Mouse (Mus musculus) layer of hippocampus, adult 11-12 months (tissue): ENCODE data around the gene Fut11.

Experiments
- DNase-seq: peaks from one replicate; pipeline ENCODE4 v3.0.0; 2022; ENCODE audit warnings: low spot score

The Fut11 gene

DNA sequence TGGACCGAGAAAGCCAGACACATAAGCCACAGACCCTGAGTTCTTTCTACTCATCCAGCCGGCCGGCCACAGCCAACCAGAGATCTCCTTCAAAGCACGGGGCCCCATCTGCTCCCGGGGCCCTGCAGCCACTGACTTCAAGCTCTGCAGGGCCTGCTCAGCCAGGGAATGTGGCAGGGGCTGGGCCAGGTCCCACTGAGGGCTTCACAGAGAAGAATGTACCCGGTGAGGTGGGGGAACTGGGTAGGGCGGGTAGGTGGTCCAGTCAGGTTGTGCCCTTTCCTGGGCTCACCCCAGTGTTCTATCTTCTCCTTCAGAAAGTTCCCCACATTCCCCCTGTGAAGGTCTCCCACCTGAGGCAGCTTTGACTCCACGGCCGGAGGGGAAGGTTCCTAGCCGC lies 23.7 kb downstream of the Fut11 start:
- DNase-seq, result no peak

DNA sequence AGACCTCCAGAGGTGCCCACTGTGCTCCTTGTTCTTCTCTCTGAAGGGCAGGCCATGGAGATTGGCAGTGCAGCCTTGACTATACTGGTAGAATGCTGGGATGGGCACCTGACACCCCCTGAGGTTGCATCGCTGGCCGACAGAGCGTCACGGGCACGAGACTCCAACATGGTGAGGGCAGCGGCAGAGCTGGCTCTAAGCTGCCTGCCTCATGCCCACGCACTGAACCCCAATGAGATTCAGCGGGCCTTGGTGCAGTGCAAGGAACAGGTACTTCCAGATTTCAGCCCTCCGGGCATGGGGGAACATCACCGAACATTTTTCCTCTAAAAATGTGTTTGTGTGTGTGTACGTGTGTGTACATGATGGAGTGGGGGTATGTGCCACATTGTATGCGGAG lies 25.0 kb downstream of the Fut11 start:
- no peak for DNase-seq

DNA sequence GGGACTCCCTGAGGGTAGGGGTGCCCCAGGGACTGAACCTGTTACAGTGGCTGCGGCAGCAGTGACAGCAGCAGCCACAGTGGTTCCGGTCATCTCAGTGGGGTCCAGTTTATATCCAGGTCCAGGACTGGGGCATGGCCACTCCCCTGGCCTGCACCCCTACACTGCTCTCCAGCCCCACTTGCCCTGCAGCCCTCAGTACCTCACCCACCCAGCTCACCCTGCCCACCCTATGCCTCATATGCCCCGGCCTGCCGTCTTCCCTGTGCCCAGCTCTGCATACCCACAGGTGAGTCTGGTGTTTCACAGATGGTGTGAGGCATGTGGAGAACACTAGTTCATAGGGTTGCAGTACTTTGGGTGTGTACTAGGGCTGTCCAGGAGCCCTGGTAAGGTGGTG lies 26.6 kb downstream of the Fut11 start:
- DNase-seq, result no peak

DNA sequence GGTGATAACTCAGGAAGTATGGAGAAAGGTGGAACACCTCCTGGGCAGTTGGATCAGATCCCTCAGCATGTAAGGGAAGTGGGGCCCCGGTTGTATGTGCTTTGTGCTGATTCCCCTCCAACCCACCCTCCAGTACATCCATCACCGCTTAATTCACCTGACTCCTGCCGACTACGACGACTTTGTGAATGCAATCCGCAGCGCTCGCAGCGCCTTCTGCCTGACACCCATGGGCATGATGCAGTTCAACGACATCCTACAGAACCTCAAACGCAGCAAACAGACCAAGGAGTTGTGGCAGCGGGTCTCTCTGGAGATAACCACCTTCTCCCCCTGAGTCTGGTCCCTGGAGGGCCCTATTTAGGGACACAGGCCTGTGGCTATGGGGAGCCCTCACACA lies 28.2 kb downstream of the Fut11 start:
- DNase-seq, result no peak

DNA sequence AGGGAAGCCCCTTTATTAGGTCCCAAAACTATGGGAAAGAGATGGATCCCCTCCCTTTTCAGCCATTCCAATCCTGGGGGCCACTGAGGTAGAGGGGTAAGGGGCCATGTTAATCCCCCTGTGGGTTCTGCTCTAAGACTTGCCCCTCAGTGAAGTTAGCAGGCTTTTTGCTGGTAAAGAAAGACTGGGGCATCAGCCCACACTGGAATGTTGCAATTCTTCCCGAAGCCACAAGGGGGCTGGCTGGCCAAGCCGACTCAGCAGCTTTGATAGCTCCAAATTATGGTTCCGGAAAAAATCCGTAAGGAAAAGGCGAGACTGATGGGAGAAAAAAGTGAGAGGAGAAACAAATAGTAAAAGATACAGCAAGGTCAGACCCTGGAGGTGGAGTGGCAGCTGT lies 29.3 kb downstream of the Fut11 start:
- peak; percentile 63 for DNase-seq

DNA sequence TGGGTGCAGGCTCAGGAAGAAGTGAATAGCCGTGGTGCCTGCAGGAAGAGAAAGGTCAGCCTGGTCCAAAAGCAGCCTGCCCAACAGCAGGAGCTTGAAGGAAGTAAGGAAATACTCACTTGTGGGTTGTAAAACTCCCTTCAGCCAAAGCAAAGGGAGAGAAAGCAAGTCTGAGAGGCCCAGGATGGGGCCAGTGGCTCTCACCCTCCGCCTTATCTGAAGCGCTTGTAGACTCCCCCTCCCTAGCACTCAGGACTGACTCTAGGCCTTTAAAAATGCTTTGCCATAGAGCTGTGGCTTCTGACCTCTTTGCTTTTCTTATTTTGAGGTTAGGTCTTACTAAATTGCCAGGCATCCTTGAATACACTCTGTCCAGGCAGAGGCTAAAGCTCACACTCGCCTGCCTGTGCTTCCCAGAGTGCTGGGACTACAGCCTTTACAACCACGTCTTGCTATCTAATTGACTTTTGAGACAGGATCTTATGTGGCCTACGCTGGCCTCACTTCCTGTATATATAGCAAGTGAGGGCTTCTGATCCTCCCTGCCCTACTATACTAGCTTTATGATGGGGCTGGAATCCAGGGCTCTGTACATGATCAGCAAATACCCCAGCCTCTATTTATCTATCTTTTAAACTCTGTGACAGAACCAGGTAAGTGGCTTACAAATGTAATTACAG lies 31.0 kb downstream of the Fut11 start:
- no peak for DNase-seq

DNA sequence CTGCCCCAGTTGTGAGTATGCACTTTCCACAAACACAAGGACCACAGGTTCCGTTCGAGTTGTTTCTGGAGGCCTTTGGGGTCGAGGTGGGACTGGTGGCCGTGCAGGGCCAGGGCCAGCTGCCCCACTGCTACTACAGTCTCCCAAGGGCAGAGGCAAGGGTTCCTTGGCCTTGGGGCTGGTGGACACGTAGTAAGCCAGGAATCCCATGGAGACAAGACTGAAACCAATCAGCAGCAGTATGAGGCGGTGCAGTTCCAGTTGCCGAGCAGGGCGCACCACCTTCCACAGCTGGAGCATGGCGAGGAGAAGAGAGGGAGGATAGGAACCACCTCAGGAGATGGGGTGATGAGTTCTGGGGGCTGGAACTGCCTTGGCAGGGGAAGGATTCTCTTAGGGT lies 35.1 kb downstream of the Fut11 start:
- DNase-seq, result no peak

DNA sequence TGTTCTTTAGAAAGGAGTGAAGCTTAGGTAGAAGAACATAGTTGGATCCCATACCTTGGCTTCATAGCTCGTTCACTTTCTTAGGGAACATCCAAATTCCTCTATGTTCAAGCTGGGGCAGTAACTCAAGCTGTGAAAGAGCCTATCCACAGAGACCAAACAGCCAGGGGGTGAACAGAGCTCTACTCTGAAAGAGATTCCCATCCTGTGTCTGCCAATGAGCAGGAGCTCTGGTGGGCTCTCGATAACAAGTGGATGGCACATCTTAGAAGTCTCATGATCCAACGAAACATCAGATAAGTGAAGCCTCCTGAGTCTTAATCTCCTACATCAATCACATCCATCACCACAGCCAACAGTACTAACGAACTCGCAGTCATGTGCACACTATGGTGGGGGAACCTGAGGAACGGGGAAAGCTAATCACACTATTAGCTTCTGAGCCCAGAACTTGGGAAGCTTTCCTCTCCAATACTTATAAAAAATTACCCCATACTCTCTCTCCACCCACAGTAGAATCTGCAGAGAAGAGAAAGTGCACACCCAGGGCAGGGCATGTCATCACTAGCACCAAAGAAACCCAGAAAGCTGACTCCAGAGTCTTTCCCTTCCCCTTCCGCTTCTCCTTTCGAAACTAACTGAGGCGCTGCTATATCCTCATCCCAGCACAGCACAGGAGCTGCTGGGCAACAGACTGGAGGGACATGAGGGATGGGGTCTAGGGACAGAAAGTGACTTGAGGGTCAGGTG lies 36.3 kb downstream of the Fut11 start:
- no peak for DNase-seq

DNA sequence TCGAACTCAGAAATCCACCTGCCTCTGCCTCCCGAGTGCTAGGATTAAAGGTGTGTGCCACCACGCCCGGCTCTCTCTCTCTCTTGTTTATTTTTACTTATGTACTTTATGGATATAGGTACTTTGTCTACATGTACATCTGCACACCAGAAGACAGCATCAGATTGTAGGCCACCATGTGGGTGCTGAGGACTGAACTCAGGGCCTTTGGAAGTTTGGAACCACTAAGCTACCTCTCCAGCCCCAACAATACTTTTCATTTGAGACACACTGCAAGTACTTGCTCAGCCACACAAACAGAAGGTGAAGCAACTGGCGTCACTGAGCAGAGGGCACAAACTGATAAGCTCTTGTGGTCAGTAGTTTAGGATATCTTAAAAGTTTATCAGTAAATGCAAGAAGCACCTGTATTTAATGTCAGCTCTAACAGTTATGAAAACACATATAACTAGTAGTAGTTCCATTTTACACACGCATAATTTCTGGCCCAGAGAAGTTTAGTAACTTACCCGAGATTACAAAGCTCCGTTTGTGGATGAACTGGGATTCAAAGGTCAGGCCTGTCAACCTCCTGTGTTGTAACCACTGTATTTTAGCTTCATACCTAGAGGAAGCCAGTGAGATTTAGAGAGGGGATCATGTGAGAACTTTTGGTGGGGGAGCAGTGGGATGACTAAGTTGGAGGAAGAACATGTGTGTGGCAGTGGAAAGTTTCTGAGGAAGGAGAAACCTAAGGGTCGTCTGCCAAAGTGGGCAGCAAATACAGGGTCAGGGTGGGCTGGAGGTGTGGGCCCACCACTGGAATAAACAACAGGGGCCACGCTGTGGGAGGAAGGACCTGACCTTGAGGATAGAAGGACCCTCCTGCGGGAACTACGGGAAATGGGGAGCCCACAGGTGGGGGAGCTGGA lies 38.5 kb downstream of the Fut11 start:
- DNase-seq, result no peak

DNA sequence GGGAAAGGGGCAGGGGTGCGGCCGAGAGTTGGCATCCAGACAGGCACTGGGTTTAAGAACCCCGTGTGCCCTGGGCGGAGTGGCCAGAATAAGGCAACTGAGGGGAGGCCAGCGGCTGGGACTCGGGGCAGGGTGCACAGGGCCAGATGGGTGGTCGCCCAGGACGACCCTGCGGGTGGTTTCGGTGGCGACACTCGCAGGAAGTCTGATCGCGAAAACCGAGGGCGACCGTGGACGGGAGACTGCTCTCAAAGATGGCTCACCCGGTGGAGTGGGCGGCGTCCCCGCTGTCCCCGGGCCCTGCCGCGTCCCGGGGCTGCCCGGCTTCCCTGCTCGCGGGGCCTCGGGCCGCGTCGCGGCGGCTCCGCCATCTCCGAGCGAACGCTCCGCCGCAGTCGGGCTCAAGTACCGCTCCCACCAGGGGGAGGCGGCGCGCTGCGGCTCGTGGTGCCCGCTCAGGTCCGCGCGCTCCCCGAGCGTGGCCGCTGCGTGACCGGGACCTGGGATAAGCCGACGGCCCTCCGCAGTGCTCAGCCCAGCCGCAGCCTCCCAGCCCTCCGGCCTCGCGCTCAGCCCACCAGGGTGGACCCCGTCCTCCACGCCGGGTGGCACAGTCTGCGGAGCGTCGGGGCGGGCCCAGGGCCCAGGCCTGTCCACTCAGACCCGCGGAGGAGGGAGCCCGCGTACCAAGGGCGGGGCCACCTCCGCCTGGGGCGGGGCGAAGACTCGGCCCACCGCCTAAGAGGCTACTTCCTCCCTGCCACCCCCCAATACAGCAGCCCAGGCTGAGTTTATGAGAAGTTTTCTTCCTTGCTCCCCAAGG lies 39.4 kb downstream of the Fut11 start, which contains the start of gene Ndst2:
TSS of gene Ndst2 (minus strand) at position 611 of the 823 bp plus-strand sequence.
- DNase-seq, result peak; percentile 85

DNA sequence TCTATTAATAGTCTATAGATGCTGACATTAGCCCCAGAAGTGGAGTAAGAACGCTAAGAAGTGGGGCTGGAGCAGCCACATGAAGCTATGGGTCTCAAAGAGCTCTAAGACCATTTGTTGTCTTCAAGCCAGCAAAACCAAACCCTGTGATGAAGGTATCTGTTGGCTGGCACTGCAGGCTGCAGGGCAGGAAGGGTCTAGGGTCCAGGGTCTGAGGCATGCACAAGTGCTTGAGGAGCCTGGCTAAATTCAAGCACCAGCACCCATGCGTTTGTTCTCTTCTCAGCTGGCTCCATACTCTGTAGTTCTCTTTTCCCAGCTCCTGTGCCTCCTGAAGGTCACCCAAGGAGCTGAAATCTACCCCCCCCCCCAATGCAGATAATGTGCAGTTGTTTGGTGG lies 40.3 kb downstream of the Fut11 start:
- DNase-seq, result no peak

DNA sequence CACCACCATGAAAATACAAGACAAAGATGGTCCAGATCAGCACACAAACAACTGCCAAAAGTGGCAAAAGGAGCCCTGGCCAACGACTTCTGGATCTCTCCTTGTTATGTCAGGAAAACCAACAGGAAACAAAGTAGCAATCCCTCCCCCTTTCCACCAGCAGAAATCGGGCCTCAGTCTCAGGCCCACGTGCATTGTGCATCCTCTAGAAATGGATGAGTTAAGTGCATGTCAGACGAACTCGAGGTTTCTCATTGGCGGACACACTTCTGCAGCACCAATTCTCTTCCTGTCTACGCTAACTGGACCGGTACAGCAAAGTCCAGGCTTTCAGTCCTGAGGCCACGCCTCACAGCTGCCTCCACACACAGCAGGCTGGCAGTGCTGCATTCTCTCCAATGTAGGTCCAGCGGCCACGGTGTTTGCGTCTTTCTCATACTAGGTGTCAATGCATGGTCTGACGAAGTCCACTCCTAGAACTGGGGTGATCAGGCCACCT lies 41.2 kb downstream of the Fut11 start:
- no peak for DNase-seq

DNA sequence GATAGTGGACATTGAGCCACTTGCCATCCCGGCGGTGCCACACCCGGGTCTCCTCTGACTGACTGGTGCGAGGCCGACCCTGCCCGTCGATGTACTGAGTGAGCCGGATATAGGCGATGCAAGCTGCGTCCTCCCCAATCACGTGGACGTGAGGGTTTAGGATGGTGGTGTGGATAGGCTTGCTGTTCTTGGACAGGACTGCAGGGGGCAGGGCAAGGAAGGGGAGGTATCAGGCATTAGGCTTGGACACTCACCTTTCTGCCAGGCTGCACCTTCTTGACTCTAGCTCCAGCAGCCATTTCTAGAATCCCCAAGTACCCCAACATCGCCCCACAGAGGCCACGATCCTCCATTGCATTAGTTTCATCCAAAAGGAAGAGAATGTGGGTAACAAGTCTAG lies 42.5 kb downstream of the Fut11 start:
- no peak for DNase-seq

DNA sequence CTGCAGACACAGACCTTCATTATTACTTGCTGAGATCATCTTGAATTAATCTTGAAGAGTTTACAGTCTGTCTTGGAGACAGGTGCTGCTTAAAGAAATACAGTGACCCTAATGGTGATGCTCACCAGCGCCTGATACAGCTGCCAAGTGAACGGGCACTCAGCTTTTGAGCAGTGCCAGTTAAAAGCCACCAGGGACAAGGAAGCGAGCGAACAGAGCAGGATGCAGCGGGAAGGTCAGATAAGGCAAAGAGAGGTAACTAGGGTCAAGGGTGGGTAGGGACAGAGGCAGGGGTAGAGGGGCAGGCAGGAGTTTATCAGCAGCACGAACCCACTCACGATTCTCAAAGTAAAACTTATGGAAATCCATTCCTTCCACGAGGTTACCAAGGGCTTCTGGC lies 43.7 kb downstream of the Fut11 start:
- DNase-seq, result no peak

DNA sequence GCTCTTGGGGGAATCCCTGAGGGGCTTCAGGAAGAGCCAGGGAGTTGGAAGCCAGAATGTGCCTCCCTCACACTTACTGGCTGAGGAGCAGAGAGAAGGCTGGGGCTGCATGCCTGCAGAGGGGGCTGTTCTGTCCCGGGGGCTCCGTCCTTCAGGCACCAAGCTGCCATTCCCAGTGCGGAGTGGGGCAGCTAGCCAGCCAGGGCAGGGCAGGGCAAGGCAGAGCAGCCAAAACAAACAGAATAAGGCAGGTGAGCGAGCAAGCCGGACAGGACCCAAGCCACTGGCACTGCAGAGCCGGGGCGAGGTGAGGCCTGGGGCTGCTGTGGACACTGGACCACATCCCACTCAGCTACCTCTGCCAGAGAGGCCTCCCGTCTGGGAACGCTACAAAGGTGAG lies 46.5 kb downstream of the Fut11 start:
- DNase-seq, result no peak

DNA sequence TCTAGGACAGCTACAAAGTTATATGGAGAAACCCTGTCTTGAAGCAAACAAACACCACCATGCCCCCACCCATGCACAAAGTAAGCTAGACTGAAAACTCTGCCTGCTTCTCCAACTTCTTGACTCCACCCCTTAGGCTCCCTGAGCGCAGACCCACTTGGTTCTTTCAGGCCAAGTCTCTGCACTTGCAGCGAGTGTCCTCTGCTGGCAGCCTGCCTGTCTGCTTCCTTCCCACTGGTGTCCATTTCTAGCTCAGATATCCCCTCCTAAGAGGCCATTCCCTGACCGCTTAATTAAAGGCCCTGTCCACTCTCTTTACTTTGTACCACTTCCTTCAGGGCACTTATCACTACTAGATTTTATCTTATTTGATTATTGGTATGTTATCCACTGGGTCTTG lies 48.8 kb downstream of the Fut11 start:
- no peak for DNase-seq

DNA sequence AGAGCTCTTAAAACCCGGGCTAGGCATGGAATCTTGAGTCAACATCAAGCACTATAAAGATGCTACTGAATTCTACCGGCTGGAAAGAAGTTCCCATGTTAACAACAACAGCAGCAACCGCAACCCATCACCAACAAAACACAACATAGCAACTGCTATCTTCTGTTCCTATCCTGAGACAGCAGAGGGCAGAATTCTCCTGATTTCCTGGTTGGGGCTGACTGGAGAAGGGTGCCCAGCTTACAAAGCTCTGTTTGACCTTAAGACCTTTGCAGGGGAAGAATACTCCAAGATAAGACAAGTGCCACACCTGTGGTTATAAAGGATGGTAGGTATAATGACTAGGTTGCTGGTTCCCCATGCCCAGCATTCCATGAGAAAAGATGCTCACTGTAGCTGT lies 52.2 kb downstream of the Fut11 start:
- no peak for DNase-seq

DNA sequence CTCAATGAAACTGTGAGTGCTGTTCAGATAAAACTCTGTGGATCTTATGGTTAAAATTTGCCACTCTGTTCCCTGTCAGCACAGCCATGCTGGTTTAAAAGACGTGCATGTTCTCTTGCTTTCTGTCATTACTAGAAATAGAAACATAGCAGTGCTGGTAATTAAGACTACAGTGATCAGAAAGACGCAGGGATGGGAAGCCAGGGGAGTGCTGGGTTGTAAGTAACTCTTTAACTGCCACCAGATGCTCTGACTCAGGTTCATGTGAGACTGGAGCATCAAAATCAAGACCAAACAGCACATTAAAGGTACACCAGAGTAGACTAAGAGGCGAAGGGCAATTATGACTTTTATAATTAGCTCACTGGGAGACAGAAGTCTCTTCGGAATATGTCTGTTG lies 53.6 kb downstream of the Fut11 start:
- DNase-seq, result no peak

DNA sequence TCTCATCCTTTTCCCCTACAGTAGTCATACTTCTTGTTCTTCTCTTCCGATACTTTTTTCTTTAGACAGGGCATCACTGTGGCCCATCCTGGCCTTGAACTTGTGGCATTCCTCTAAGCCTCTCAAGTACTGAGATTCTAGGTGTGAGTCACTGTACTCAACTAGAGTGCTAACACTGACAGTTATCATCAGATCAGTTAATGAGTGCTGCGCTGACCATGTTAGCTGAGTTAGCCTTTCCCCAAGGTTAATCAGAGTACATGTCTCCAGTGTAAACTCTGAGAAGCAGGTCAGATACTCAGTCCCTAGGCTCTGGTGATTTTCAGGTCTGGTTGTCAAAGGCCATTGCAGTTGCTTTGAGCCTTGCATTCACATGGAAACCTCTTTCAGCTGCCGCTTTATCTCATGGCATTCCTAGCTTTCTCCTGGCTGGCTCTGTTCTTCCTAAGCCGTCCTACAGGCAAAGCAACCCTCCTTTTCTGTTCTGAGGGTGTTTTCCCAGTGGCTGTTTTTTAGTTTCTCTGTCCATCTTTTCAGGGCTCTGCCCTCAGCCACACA lies 54.8 kb downstream of the Fut11 start:
- DNase-seq, result no peak

DNA sequence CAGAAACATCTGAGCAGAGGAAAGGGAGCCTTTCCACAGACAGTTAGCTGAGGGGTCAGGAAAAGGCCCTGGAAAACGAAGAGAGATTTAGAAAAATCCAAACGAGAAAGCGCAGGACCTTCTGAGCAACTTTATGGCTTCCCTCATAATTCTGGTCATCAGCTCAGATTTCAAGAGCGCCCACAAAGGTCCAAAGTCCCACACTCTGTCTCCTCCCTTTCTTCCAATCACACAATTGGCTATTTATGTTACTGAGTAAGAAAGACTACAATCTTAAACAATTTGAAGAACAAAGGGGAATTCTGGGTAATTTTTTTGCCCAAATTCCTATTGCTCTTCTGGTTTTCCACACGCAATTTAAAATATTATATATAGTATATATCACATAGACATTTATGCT lies 55.7 kb downstream of the Fut11 start:
- no peak for DNase-seq
